Mouse (Mus musculus): Measurements from ENCODE around the gene Inpp5k.

Gene Inpp5k

DNA sequence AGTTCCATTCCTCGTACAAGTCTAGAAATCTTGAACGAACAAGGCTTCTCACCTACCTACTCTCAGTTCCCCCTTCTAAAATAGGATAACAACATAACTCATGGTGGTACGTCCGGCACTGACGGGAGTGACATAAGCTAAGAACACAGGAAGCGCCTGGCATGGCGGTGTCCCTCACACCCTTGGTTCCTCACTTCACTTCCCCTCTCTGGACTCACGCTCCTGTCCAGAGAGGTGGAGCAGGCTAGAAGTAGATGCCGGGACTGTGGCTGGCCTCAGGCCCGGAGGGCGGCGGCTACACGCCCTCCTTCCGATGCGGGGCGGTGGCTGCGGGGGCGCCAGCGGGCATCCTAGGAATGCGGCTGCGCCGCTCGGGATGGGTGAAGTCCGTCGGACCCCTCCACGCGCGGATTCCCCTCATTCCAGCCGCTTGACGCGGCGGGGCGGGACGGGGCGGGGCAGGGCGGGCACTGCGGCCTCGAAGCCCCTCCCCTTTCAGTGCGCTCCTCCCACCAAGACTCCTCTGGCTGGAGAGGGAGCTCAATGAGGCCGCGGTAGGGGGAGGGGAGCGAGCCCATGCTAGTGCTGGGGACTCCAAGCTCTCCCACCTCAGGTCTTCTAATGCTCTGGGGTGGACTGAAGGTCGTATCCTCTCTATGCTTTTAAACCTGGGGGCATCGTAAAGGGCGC lies 23.1 kb downstream of the Inpp5k start:
- TF ChIP-seq POU5F1 (IDR thresholded peaks at IDR 0.05; ENCODE audit: borderline replicate concordance, low read length), result no peak
- no peak for TF ChIP-seq CTCF (conservative IDR thresholded peaks at IDR 0.05; ENCODE audit: low read length)
- no peak for TF ChIP-seq NANOG (IDR thresholded peaks at IDR 0.05; ENCODE audit: borderline replicate concordance, low read length)

DNA sequence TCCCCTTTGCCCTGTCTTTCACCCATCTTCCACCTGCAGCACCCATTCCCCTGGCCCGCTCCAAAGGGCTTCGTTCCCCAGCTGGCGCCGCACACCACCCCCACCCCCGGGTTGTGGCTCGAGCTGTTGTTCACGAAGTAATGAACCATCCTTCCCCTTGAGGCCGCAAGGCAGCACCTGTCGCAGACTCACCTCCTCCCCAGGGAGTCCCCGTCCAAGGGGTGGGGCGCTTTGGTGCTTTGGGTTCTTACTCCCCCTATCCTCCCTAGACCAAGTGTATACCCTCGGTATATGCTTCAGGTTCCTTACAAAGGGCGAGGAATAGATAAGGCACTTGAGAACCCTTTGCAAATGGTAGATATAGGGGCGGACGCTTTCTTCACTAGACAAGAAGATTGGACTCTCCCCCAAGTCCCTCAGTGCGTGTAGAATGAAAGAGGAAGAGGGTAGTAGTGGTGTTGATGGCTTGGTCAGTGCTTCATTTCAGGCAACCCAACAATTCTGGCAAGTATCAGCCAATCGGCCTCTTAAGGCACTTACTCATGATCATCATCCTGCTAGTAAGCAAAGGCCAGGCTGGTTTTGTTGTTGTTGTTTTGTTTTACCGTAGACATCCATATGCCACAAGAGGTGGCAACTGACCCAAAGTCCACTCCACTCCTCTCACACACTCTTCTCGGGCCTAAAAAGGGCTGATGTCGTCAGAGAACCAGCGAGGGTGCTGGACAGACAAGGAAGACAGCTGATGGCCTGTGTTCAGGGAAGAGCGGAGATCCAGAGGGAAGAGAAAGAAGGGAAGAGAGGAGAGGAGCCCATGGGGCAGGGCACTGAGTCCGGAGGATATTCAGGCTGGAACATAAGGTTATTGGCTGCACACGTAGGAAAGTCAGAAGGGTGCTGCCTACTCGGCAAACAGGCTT lies 23.9 kb downstream of the Inpp5k start:
- H3K9me3 ChIP-seq (ENCODE audit: low read length), result no peaks in the 10 kb centered on the region
- H3K36me3 ChIP-seq (ENCODE audit: insufficient read depth, low read length), result peaks cover 28% of the 10 kb centered on the region
- TF ChIP-seq NANOG (IDR thresholded peaks at IDR 0.05; ENCODE audit: borderline replicate concordance, low read length) (no peak), CTCF (conservative IDR thresholded peaks at IDR 0.05; ENCODE audit: low read length) (no peak), POU5F1 (IDR thresholded peaks at IDR 0.05; ENCODE audit: borderline replicate concordance, low read length) (no peak)
- H3K27me3 ChIP-seq (ENCODE audit: insufficient read depth, low read length), result 0 out of 2 replicates have a peak, but pooled peaks cover 4% of the 10 kb centered on the region
- peaks cover 79% of the 10 kb centered on the region for H3K4me1 ChIP-seq (replicated peaks; ENCODE audit: low read depth, low read length)
- peak overlapping the region; percentile 88 for H3K4me3 ChIP-seq (replicated peaks; ENCODE audit: low read length)

More for the DNA sequence above, 23.1 kb downstream of the Inpp5k start:
- Histone ChIP-seq H3K36me3 (ENCODE audit: insufficient read depth, low read length) (peaks cover 20% of the 10 kb centered on the region), H3K27me3 (ENCODE audit: insufficient read depth, low read length) (0 out of 2 replicates have a peak, but pooled peaks cover 4% of the 10 kb centered on the region), H3K4me3 (replicated peaks; ENCODE audit: low read length) (peak overlapping the region; percentile 88), H3K4me1 (replicated peaks; ENCODE audit: low read depth, low read length) (peaks cover 79% of the 10 kb centered on the region), H3K9me3 (ENCODE audit: low read length) (no peaks in the 10 kb centered on the region)

DNA sequence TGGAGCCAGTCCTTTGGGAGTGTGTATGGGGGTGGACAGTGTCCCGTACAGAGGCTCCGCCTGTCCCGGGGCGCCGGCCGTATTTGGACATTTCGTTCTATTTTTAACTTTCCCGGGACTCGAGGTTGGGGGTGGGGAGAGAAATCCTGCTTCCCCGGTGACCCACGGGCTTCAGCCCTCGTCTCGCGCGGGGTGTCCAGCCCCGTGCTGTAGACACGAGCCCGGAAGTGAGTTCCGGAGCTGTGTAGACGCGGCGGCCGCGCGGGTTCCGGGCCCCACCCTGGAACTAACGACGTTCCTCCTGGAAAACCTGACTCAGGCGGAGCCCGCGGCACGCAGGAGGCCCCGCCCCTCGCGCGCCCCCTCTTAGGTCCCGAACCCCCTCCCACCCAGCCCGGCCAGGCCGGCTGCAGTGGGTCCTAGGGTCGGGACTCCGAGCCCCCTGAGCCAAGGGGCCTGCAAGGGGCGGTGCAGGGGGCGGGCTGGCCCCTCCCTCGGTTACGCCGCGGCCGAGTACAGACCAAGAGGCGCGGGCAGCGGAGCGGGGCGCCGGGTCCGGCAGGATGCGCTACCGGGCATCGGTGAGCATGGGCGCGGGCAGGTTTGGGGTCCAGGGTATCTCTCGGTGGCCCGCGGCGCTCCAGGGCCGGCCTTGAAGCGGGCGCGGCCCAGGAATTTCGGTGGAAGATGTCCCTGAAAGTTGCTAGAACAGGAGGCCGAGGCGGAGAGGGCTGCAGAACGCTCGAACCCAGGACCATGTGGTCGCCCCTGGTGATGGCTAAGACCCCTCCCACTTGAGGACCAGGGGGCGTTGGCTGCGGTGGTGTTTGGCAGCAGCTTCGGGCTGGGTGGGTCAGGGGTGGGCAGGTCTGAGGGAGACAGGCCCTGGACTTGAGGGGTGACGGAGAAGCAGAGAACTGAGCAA lies 25.1 kb downstream of the Inpp5k start:
- Histone ChIP-seq H3K9me3 (ENCODE audit: low read length) (no peaks in the 10 kb centered on the region), H3K36me3 (ENCODE audit: insufficient read depth, low read length) (peaks cover 40% of the 10 kb centered on the region), H3K27me3 (ENCODE audit: insufficient read depth, low read length) (0 out of 2 replicates have a peak, but pooled peaks cover 4% of the 10 kb centered on the region), H3K4me3 (replicated peaks; ENCODE audit: low read length) (peak overlapping the region; percentile 88), H3K4me1 (replicated peaks; ENCODE audit: low read depth, low read length) (peaks cover 76% of the 10 kb centered on the region)
- TF ChIP-seq NANOG (IDR thresholded peaks at IDR 0.05; ENCODE audit: borderline replicate concordance, low read length) (no peak), POU5F1 (IDR thresholded peaks at IDR 0.05; ENCODE audit: borderline replicate concordance, low read length) (no peak)

DNA sequence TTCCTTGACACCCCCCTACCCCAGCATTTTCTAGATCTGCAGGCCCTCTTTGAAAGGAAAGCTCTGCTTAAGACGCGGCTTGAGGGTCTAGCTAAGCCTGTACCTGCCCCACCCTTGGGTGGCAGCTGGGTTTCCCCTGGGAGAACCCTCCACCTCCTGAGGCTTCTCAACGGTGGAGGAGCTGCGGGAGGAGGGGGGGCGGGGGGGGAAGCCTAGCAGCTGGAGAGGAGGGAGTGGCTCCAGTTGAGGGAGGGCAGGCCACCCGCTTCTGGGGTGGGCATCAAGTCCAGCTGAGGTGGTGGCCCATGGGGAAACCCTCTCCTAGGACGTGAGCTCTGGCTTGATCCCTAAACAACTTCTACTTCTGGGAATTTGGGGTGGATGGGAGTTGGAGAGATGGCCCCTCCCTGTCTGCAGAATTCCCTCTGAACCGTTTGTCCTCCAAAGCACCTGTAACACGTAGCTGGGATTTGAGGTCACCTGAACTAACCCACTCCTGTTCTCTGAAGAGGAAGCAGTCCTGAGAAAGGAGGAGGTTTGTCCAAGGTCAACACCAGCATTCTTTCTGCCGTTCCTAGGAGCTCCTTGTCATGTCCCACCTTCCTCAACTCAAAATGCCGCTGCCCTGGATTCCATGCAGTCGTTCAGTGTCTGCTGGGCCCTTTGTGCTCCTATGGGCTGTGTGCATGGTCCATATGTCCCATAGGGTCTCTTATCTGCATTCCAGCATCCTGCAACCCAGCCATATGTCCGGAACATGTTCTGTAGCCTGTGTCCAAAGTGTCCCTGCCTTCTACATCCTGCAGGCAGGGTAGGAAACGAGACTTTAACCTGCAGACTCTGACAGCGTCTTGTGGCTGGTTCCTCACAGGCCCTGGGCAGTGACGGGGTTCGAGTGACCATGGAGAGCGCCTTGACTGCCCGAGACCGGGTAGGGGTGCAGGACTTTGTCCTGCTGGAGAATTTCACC lies 26.1 kb downstream of the Inpp5k start:
- Histone ChIP-seq H3K9me3 (ENCODE audit: low read length) (no peaks in the 10 kb centered on the region), H3K4me1 (replicated peaks; ENCODE audit: low read depth, low read length) (peaks cover 74% of the 10 kb centered on the region), H3K36me3 (ENCODE audit: insufficient read depth, low read length) (peaks cover 50% of the 10 kb centered on the region), H3K4me3 (replicated peaks; ENCODE audit: low read length) (peak overlapping the region; percentile 88), H3K27me3 (ENCODE audit: insufficient read depth, low read length) (0 out of 2 replicates have a peak, but pooled peaks cover 4% of the 10 kb centered on the region)
- no peak for TF ChIP-seq CTCF (conservative IDR thresholded peaks at IDR 0.05; ENCODE audit: low read length)

DNA sequence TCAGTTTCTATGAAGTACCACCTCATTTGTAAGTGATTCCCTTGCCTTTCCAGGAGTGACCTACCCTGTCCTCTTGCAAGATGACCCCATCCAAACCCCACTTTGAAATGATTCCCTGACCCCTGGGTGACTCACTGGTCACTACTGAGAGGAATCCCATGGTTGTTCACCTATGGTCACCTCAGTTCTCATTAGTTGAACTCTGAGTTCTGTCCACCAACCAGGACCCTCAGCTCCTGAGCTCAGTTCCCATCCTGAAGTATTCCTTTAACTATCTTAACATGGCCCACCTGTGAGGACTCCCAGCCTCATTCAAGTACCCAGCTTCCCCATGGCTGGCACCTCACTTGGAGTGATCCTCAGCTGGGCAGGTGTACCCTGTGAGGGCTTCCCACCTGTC lies 27.1 kb downstream of the Inpp5k start:
- Histone ChIP-seq H3K9me3 (ENCODE audit: low read length) (no peaks in the 10 kb centered on the region), H3K4me3 (replicated peaks; ENCODE audit: low read length) (no peak overlapping the region), H3K4me1 (replicated peaks; ENCODE audit: low read depth, low read length) (peaks cover 65% of the 10 kb centered on the region), H3K36me3 (ENCODE audit: insufficient read depth, low read length) (peaks cover 59% of the 10 kb centered on the region), H3K27me3 (ENCODE audit: insufficient read depth, low read length) (0 out of 2 replicates have a peak, but pooled peaks cover 4% of the 10 kb centered on the region)
- TF ChIP-seq NANOG (IDR thresholded peaks at IDR 0.05; ENCODE audit: borderline replicate concordance, low read length) (no peak), POU5F1 (IDR thresholded peaks at IDR 0.05; ENCODE audit: borderline replicate concordance, low read length) (no peak), CTCF (conservative IDR thresholded peaks at IDR 0.05; ENCODE audit: low read length) (no peak)

DNA sequence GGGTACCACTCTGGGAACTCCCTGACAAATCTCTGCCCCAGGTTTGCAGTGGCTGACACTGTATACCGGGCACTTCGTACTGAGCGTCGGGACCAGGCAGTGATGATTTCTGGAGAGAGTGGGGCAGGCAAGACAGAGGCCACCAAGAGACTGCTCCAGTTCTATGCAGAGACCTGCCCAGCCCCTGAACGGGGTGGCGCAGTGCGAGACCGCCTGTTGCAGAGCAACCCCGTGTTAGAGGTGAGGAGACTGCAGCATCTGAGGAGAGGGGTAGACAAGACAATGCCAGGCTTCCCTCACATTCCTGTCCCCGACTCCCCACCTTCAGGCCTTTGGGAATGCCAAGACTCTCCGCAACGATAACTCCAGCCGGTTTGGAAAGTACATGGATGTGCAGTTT lies 27.5 kb downstream of the Inpp5k start:
- no peak overlapping the region for H3K4me3 ChIP-seq (replicated peaks; ENCODE audit: low read length)
- peaks cover 63% of the 10 kb centered on the region for H3K36me3 ChIP-seq (ENCODE audit: insufficient read depth, low read length)
- TF ChIP-seq CTCF (conservative IDR thresholded peaks at IDR 0.05; ENCODE audit: low read length) (no peak), NANOG (IDR thresholded peaks at IDR 0.05; ENCODE audit: borderline replicate concordance, low read length) (no peak), POU5F1 (IDR thresholded peaks at IDR 0.05; ENCODE audit: borderline replicate concordance, low read length) (no peak)
- peaks cover 61% of the 10 kb centered on the region for H3K4me1 ChIP-seq (replicated peaks; ENCODE audit: low read depth, low read length)
- no peaks in the 10 kb centered on the region for H3K9me3 ChIP-seq (ENCODE audit: low read length)
- 0 out of 2 replicates have a peak, but pooled peaks cover 4% of the 10 kb centered on the region for H3K27me3 ChIP-seq (ENCODE audit: insufficient read depth, low read length)

All from E14TG2a.4 (cell line).